Mouse (Mus musculus) limb, embryonic 14.5 days (tissue): Measurements from ENCODE around the gene 1190007I07Rik. TPM values are rescaled to one million over a fixed set of nuclear protein-coding genes. Genes with fewer than 3 reads are reported as not detected.
"Not testable (repeated sequence)": the region's sequence is repeated elsewhere in the genome, so short reads cannot be mapped to it uniquely, and the experiment has no call there.

Experiments used
- ATAC-seq: fragments of 200-750 bp; cut with Nextera tagmentation; 2 replicates; pipeline ENCODE4 v1.8.0; 2017; ENCODE audit warnings: low read depth, moderate number of reproducible peaks, moderate TSS enrichment; ENCODE audit not compliant: low FRiP score
- DNase-seq: peaks from one replicate; pipeline ENCODE4 v3.0.0-alpha.2; 2015; ENCODE audit warnings: low spot score
- H3K27ac ChIP-seq: fragments of 300-500 bp; sonication (generic); replicated peaks from 2 replicates; pipeline ENCODE4 v1.5.1; 2014; ENCODE audit warnings: low read depth, mild to moderate bottlenecking, low read length, moderate library complexity, mixed read lengths
- H3K27me3 ChIP-seq: fragments of 300-500 bp; sonication (generic); 2 replicates; pipeline ENCODE4 v1.6.1; 2014; ENCODE audit warnings: low read length, mixed read lengths; ENCODE audit not compliant: control insufficient read depth, insufficient read depth
- H3K36me3 ChIP-seq: fragments of 300-500 bp; sonication (generic); 2 replicates; pipeline ENCODE4 v1.6.1; 2014; ENCODE audit warnings: mild to moderate bottlenecking, low read length, moderate library complexity, mixed read lengths; ENCODE audit not compliant: control insufficient read depth, insufficient read depth
- H3K4me1 ChIP-seq: fragments of 300-500 bp; sonication (generic); 2 replicates; pipeline ENCODE4 v1.6.1; 2014; ENCODE audit warnings: antibody characterized with exemption, low read length, mixed read lengths; ENCODE audit not compliant: control insufficient read depth, insufficient read depth
- H3K4me2 ChIP-seq: fragments of 300-500 bp; sonication (generic); replicated peaks from 2 replicates; pipeline ENCODE4 v1.6.1; 2014; ENCODE audit warnings: low read depth, mild to moderate bottlenecking, low read length, moderate library complexity; ENCODE audit not compliant: severe bottlenecking
- H3K4me3 ChIP-seq: fragments of 300-500 bp; sonication (generic); replicated peaks from 2 replicates; pipeline ENCODE4 v1.5.1; 2014; ENCODE audit warnings: low read length
- H3K9ac ChIP-seq: fragments of 300-500 bp; sonication (generic); 2 replicates; pipeline ENCODE4 v1.6.1; 2014; ENCODE audit warnings: mild to moderate bottlenecking, low read depth, low read length, moderate library complexity; ENCODE audit not compliant: severe bottlenecking
- H3K9me3 ChIP-seq: fragments of 300-500 bp; sonication (generic); 2 replicates; pipeline ENCODE4 v1.6.1; 2016; ENCODE audit warnings: low read length; ENCODE audit not compliant: control insufficient read depth
- POLR2A ChIP-seq: fragments of 200-500 bp; IDR thresholded peaks from 2 replicates; pipeline ENCODE4 v1.8.0; 2012; ENCODE audit warnings: inconsistent platforms, mild to moderate bottlenecking, moderate library complexity, borderline replicate concordance; ENCODE audit not compliant: insufficient read depth, insufficient read length; ENCODE audit errors: extremely low read depth
- WGBS: fragments of 180-500 bp; shearing (Covaris S2); extraction: QIAGEN DNeasy Blood & Tissue Kit; methylation state at CpG from one replicate; pipeline ENCODE4 v1.1.7; 2014; 5-methylcytosine and 5-hydroxymethylcytosine counted together
- polyA plus RNA-seq, 2 experiments: library from polyadenylated mRNA; depleted of rRNA in 1 of 2; stranded (reverse) in 1 of 2; unstranded in 1 of 2; fragments of >200 nt; fragmentation: Nextera tagmentation in 1 of 2; extraction: Ambion mirVana in 1 of 2; gene quantifications; 2 replicates each; pipeline versions ENCODE4 v1.2.1 to v1.2.3; 2012 to 2014

The 1190007I07Rik gene
- polyA plus RNA-seq, 2 experiments, result 33.8 to 46.4 TPM

DNA sequence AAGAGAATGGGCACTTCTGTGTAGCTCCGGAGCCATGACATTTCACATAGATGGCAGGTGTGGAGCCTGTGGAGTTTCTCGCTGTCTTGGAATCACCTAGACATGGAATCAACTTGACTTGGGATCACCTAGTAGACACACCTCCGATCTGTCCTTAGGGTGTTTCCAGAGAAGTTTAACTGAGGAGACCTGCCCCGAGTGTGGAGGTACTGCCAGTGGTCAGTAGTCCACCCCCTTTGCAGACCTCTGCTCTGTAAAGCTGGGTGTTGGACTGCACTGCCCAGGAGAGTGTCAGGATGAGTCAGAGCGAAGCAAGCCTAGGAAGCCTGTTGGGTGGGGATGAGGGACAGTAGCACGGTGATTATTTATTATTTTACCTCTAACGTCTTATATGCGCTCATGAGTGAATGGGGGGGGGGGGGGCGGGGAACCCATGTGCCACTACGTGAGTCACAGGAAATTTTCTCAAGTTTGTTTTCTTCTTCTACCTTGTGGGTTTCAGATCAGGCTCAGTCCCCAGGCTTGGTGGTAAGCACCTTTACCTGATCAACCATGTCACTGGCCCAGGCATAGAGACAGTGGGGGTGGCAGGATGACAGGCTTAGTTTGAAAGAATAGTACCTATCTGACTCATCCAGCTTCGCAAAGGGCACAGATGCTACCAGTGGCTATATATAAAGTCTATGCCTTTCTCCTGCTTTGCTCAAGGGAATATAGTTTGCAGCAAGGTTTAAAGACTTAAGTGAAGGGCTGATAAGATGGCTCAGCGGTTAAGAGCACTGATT is 9.7 kb upstream of the 1190007I07Rik start:
- no peak for TF ChIP-seq POLR2A
- no peak overlapping the region for H3K4me2 ChIP-seq
- H3K27ac ChIP-seq, result no peak overlapping the region
- DNase-seq (no peak), ATAC-seq (no peak)
- H3K4me3 ChIP-seq, result no peak overlapping the region
- H3K9me3 ChIP-seq, result no peaks in the 10 kb centered on the region
- no peaks in the 10 kb centered on the region for H3K27me3 ChIP-seq
- peaks cover 13% of the 10 kb centered on the region for H3K4me1 ChIP-seq
- H3K36me3 ChIP-seq, result peaks cover 31% of the 10 kb centered on the region
- H3K9ac ChIP-seq, result no peak overlapping the region
- WGBS, result 95% methylated on average over 12 of the region's 12 CpGs

DNA sequence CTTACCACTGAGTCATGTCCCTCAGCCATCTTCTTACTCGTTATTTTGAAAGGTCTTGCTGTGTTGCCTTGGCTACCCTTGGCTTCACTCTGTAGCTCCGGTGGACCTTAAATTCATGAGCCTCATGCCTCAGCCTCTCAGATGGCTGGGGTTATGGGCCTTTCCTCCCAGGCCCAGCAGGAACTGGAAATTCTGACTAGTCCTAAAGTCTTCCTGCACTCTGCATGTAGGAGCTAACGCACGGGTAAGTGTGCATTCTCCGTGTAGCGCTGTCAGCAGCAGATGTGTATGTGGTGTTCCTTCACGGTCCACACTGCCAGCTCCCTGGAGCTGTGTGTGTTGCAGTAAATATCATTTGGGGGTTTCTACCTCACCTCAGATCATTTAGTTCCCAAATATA is 8.1 kb upstream of the 1190007I07Rik start:
- WGBS, result 84% methylated on average over 7 of the region's 7 CpGs
- Histone ChIP-seq H3K27me3 (no peaks in the 10 kb centered on the region), H3K36me3 (peaks cover 23% of the 10 kb centered on the region), H3K4me1 (peaks cover 13% of the 10 kb centered on the region), H3K9me3 (no peaks in the 10 kb centered on the region), H3K4me3 (peak overlapping the region; percentile 70), H3K4me2 (peak overlapping the region; percentile 78), H3K27ac (no peak overlapping the region), H3K9ac (peak overlapping the region; percentile 76; the same call in 1 of the 2 replicates)
- ATAC-seq (no peak), DNase-seq (no peak)
- no peak for TF ChIP-seq POLR2A

DNA sequence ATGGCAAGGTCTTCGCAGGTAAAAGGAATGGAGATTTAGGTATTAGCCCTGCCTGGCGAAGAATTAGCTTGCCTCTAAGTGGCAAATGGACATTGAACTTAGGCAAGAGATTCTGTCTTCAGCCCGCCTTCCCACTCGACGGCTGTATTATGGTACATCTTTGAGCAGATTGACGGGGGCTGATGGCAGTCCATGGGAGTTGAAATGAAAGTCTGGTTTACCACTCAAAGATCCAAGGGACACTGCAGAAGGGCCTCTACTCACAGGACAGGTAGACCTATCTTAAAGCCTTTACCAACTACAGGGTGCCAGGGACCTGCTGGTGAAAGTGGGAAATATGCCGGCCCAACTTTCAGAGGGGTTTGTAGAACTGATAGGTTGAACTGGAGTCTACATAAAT is 7.5 kb upstream of the 1190007I07Rik start:
- no peak for TF ChIP-seq POLR2A
- Histone ChIP-seq H3K4me1 (peaks cover 13% of the 10 kb centered on the region), H3K36me3 (peaks cover 23% of the 10 kb centered on the region), H3K9ac (peak overlapping the region; percentile 76), H3K9me3 (no peaks in the 10 kb centered on the region), H3K4me3 (peak overlapping the region; percentile 70), H3K27me3 (no peaks in the 10 kb centered on the region), H3K4me2 (peak overlapping the region; percentile 78), H3K27ac (no peak overlapping the region)
- DNase-seq (no peak), ATAC-seq (no peak)
- WGBS, result 20% methylated on average over 7 of the region's 7 CpGs

DNA sequence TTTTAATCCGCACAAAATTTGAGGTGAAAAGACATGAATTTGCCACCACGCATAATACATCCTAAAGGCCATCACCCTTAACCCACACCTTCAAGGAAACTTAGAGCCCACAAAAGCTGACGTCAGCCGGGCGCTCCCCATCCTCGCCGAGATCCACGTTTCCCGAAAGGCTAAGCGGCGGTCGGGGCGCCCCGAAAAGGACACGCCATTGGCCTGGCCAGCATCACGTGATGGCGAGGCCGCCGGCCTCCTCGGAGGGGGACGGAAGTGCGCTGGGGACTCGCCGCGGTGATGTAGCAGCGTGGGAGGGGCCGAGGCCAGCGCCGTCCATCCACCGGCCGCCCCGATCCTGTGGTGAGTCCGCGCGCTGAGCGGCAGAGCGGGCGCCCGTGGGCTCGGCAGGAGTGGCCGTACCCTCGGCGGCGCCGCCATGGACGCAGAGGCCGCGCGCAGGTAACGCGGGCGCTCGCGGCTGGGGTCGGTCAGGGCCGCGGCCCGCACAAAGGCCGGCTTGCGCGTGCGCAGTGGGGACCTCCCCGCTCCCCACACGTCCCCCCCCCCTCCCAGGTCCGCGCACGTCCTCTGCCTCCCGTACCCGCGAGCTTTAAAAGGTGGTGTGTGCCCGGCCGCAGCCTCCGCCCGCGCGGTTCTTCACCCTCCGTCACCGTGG is 6.7 kb upstream of the 1190007I07Rik start, which contains the start of gene Tdg:
Gene Tdg, plus strand, starts transcription at position 243 of the 670 bp plus-strand sequence.
- peak; percentile 34; the same call in 1 of the 2 replicates for TF ChIP-seq POLR2A

DNA sequence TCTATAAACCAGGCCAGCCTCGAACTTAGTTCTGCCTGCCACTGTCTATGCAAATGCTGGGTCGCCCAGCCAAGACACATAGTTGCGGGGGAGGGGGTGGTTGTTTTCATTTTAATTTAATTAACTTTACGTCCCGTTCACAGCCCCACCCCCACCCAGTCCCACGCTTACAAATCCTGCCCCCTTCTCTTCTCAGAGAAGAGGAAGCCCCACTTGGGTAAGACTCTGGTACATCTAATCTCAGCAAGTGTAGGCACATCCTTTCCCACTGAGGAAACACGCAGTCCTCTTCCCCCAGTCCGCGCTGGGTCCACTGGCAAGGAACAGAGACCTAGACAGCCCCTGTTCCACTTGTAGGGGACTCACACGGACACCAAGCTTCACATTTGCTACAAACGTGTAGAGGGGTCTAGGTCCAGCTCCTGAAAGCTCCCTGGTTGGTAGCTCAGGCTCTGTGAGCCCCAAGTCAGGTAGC is 6.1 kb upstream of the 1190007I07Rik start:
- peak overlapping the region; percentile 70 for H3K4me3 ChIP-seq
- peak overlapping the region; percentile 96 for H3K4me2 ChIP-seq
- ATAC-seq (peak; percentile 53), DNase-seq (peak; percentile 19)
- peak overlapping the region; percentile 91 for H3K27ac ChIP-seq
- H3K4me1 ChIP-seq, result peaks cover 13% of the 10 kb centered on the region
- TF ChIP-seq POLR2A, result no peak
- WGBS, result 4% methylated on average over 11 of the region's 11 CpGs
- peak overlapping the region; percentile 76 for H3K9ac ChIP-seq
- H3K9me3 ChIP-seq, result no peaks in the 10 kb centered on the region
- peaks cover 14% of the 10 kb centered on the region for H3K36me3 ChIP-seq
- H3K27me3 ChIP-seq, result no peaks in the 10 kb centered on the region

More for the DNA sequence above, 6.7 kb upstream of the 1190007I07Rik start, which contains the start of gene Tdg:
- Histone ChIP-seq H3K4me3 (peak within 1 kb of the TSS; percentile 70), H3K4me2 (peak within 1 kb of the TSS; percentile 96), H3K9ac (peak within 1 kb of the TSS; percentile 76), H3K4me1 (peaks cover 13% of the 10 kb centered on the region), H3K27ac (peak within 1 kb of the TSS; percentile 91), H3K36me3 (peaks cover 18% of the 10 kb centered on the region)
- not testable (repeated sequence) for H3K27me3 ChIP-seq, H3K9me3 ChIP-seq
- under 1% methylated on average over 38 of the region's 78 CpGs for WGBS
- peak; percentile 93 for DNase-seq
- ATAC-seq, result peak; percentile 97

DNA sequence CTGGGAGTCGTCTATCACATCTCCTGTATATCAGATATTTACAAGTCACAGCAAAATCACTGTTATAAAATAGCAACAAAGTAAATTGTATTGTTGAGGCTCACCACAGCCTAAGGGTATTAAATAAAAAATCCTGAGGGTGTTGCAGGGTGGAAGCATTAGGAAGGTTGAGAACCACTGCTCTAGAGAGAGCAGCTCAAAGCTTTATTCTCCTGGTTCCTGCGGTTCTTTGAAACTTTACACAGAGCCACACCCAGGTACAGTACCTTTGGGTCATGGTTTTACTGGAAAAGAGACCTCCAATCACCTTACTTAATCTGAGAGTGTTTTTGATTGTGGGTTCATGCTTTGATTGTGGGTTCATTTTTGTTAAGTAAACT is 515 bp upstream of the 1190007I07Rik start:
- H3K4me1 ChIP-seq, H3K36me3 ChIP-seq, DNase-seq, ATAC-seq, H3K9me3 ChIP-seq, H3K27me3 ChIP-seq: not testable (repeated sequence)
- Histone ChIP-seq H3K4me2 (peak overlapping the region; percentile 54), H3K4me3 (peak overlapping the region; percentile 62), H3K9ac (peak overlapping the region; percentile 69), H3K27ac (peak overlapping the region; percentile 79)
- WGBS, result 9% methylated on average over 2 of the region's 2 CpGs
